23 mouse cellular contexts compared by ENCODE assay signal in the genomic region with DNA sequence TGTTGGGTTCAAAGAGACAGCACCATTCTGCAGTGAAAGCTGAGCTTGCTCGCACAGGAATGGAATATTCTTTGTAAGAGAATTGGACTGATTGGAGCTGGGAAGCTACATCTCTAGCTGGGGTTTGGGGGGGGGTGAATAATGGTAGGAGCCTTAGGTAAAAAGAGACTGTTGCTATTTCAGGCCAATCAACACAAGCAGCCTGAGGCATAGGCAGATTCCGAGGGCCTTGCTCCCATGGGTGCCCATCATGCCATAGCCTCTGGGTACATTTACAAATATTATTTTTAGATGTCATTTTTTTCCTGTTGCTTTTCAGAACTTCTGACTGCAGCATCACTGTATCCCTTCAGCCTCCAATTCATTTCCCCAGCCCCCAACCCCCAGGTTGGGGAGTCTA. TPM values are rescaled to one million over a fixed set of nuclear protein-coding genes. Genes with fewer than 3 reads are reported as not detected.
"Had no signal": no experiment of that assay in that cellular context is flagged by ENCODE, and none has a peak within 500 bp of the region (broad histone marks: within the 10 kb centered on the region; RNA-seq: fewer than 3 reads in every experiment).

No protein-coding gene starts in this region.

- ATAC-seq: forebrain, postnatal 0 days; hindbrain, embryonic 16.5 days; inflammation-experienced regulatory T-cells, adult 6 months; intestine, embryonic 15.5 days; intestine, postnatal 0 days had no signal

- H3K4me2 ChIP-seq: heart, embryonic 12.5 days; hindbrain, embryonic 14.5 days; intestine, embryonic 15.5 days; limb, embryonic 12.5 days had no signal

- DNase-seq: forebrain, postnatal 0 days; gastrocnemius, postnatal 14 days; gastrocnemius, postnatal 36 days; heart, adult 18-20 months; heart, postnatal 10 days; kidney, adult 18-20 months; kidney, adult 8-10 months; kidney, postnatal 10 days; kidney, postnatal 25 days; kidney, postnatal 4 days; liver had no signal

- H3K36me3 ChIP-seq: heart, embryonic 10.5 days; heart, embryonic 12.5 days; intestine, embryonic 15.5 days; limb, embryonic 10.5 days; limb, embryonic 12.5 days had no signal

- H3K9me3 ChIP-seq: heart, embryonic 10.5 days; heart, embryonic 12.5 days; intestine, embryonic 15.5 days; limb, embryonic 10.5 days; limb, embryonic 12.5 days had no signal

- H3K9ac ChIP-seq: forebrain, postnatal 0 days; heart, embryonic 12.5 days; hindbrain, embryonic 14.5 days; intestine, embryonic 15.5 days; limb, embryonic 12.5 days had no signal

- H3K4me3 ChIP-seq: heart, embryonic 10.5 days; heart, embryonic 12.5 days; intestine, embryonic 15.5 days; layer of hippocampus, adult 2 months; left cerebral cortex, adult 2 months; limb, embryonic 10.5 days; limb, embryonic 12.5 days had no signal

- H3K4me1 ChIP-seq: heart, embryonic 10.5 days; heart, embryonic 12.5 days; intestine, embryonic 15.5 days; limb, embryonic 10.5 days; limb, embryonic 12.5 days had no signal

- H3K27me3 ChIP-seq: heart, embryonic 12.5 days; intestine, embryonic 15.5 days; limb, embryonic 12.5 days had no signal

- H3K27ac ChIP-seq: heart, embryonic 10.5 days; hindbrain, embryonic 14.5 days; intestine, embryonic 15.5 days; layer of hippocampus, adult 2 months; left cerebral cortex, adult 2 months; limb, embryonic 10.5 days; limb, embryonic 12.5 days had no signal

RNA-seq across cellular contexts. Expression of a gene that starts 51.7 kb away (rescaled TPM):
- total RNA-seq: hematopoietic stem cell, adult 5-6 weeks had no signal
- polyA plus RNA-seq: inflammation-experienced regulatory T-cells, adult 6 months had no signal
